Mouse (Mus musculus) mammary gland, adult 2 months (tissue): ENCODE measurements around the gene Olfr1033. TPM values are rescaled to one million over a fixed set of nuclear protein-coding genes. Genes with fewer than 3 reads are reported as not detected.

Experiments used
- polyA plus RNA-seq: library from polyadenylated mRNA; depleted of rRNA; stranded (reverse); fragments of >200 nt; gene quantifications from 2 replicates; pipeline ENCODE4 v1.2.3, GENCODE M21; 2012; ENCODE audit warnings: low replicate concordance; rRNA removed

The Olfr1033 gene
- polyA plus RNA-seq, result 0.29 and 0.73 TPM in 2 replicates

GRCm38 (mm10) chr2:86020406-86020805, at the start of gene Olfr1033:
Olfr1033 (plus strand) TSS chr2:86020633.

GRCm38 (mm10) chr2:85973595-85973994, 46.8 kb upstream of the Olfr1033 start, which contains the start of gene Olfr1029:
Olfr1029 (plus strand) TSS chr2:85973895.

GRCm38 (mm10) chr2:85978976-85979375, 41.5 kb upstream of the Olfr1033 start, which contains the start of gene Olfr1030:
Olfr1030 (plus strand) TSS chr2:85979276.

GRCm38 (mm10) chr2:85990004-85990403, 30.4 kb upstream of the Olfr1033 start, which contains the start of gene Olfr1031:
Olfr1031 (plus strand) TSS chr2:85990304.

GRCm38 (mm10) chr2:86005240-86005639, 15.2 kb upstream of the Olfr1033 start, which contains the start of gene Olfr1032:
Olfr1032 (plus strand) TSS chr2:86005540.

GRCm38 (mm10) chr2:86045561-86045960, 25.1 kb downstream of the Olfr1033 start, which contains the start of gene Olfr1034:
Olfr1034 (plus strand) TSS chr2:86045861.

GRCm38 (mm10) chr2:86073692-86074091, 53.3 kb downstream of the Olfr1033 start, which contains the start of gene Olfr1036:
Olfr1036 (plus strand) TSS chr2:86073992.

GRCm38 (mm10) chr2:86087285-86087684, 66.9 kb downstream of the Olfr1033 start, which contains the start of gene Olfr1037:
Olfr1037 (minus strand) TSS chr2:86087385.

Other genes with a start within 250 kb of the Olfr1033 start
- gene Olfr1014, start 247.9 kb upstream of the Olfr1033 start, polyA plus RNA-seq, result not detected in 2 replicates
- not detected in 2 replicates for gene Olfr1015, start 238.6 kb upstream of the Olfr1033 start, polyA plus RNA-seq
- gene Olfr1016, start 218.1 kb upstream of the Olfr1033 start, polyA plus RNA-seq, result not detected in 2 replicates
- not detected in 2 replicates for gene Olfr1018, start 202.2 kb upstream of the Olfr1033 start, polyA plus RNA-seq
- not detected in 2 replicates for gene Olfr1019, start 175.2 kb upstream of the Olfr1033 start, polyA plus RNA-seq
- gene Olfr1020, start 173.6 kb upstream of the Olfr1033 start, polyA plus RNA-seq, result not detected in 2 replicates
- not detected in 2 replicates for gene Olfr1022, start 152.0 kb upstream of the Olfr1033 start, polyA plus RNA-seq
- not detected in 2 replicates for gene Olfr1023, start 135.0 kb upstream of the Olfr1033 start, polyA plus RNA-seq
- not detected in 2 replicates for gene Olfr1024, start 115.6 kb upstream of the Olfr1033 start, polyA plus RNA-seq
- gene Olfr1025-ps1, start 105.4 kb upstream of the Olfr1033 start, polyA plus RNA-seq, result not detected in 2 replicates
- not detected in 2 replicates for gene Olfr1026, start 99.1 kb upstream of the Olfr1033 start, polyA plus RNA-seq
- not detected in 2 replicates for gene Olfr1028, start 70.2 kb upstream of the Olfr1033 start, polyA plus RNA-seq
- not detected in 2 replicates for gene Olfr1029, start 46.7 kb upstream of the Olfr1033 start, polyA plus RNA-seq
- gene Olfr1030, start 41.4 kb upstream of the Olfr1033 start, polyA plus RNA-seq, result not detected in 2 replicates
- gene Olfr1031, start 30.3 kb upstream of the Olfr1033 start, polyA plus RNA-seq, result not detected in 2 replicates
- not detected in 2 replicates for gene Olfr1032, start 15.1 kb upstream of the Olfr1033 start, polyA plus RNA-seq
- gene Olfr1034, start 25.2 kb downstream of the Olfr1033 start, polyA plus RNA-seq, result 0.20 TPM in 1 of 2 replicates, not detected in the other
- not detected in 2 replicates for gene Olfr1036, start 53.4 kb downstream of the Olfr1033 start, polyA plus RNA-seq
- not detected in 2 replicates for gene Olfr1037, start 66.8 kb downstream of the Olfr1033 start, polyA plus RNA-seq
- gene Olfr1039, start 115.3 kb downstream of the Olfr1033 start, polyA plus RNA-seq, result not detected in 2 replicates
- not detected in 2 replicates for gene Olfr1040, start 126.1 kb downstream of the Olfr1033 start, polyA plus RNA-seq
- gene Olfr1042, start 141.2 kb downstream of the Olfr1033 start, polyA plus RNA-seq, result not detected in 2 replicates
- not detected in 2 replicates for gene Olfr1043, start 146.9 kb downstream of the Olfr1033 start, polyA plus RNA-seq
- gene Olfr1044, start 157.2 kb downstream of the Olfr1033 start, polyA plus RNA-seq, result not detected in 2 replicates
- not detected in 2 replicates for gene Olfr52, start 165.1 kb downstream of the Olfr1033 start, polyA plus RNA-seq
- gene Olfr1045, start 182.4 kb downstream of the Olfr1033 start, polyA plus RNA-seq, result not detected in 2 replicates
- not detected in 2 replicates for gene Olfr1046, start 198.7 kb downstream of the Olfr1033 start, polyA plus RNA-seq
- gene Olfr1047, start 210.8 kb downstream of the Olfr1033 start, polyA plus RNA-seq, result not detected in 2 replicates
- gene Olfr1048, start 219.7 kb downstream of the Olfr1033 start, polyA plus RNA-seq, result not detected in 2 replicates
- not detected in 2 replicates for gene Olfr1049, start 237.7 kb downstream of the Olfr1033 start, polyA plus RNA-seq